Mouse (Mus musculus): ENCODE measurements at regions not wholly inside any gene's neighbourhood (a gene's known extent, or its start where the extent isn't known, plus 50 kb on each side); places are given as distances from the start of the nearest gene placed in this dataset.

DNA sequence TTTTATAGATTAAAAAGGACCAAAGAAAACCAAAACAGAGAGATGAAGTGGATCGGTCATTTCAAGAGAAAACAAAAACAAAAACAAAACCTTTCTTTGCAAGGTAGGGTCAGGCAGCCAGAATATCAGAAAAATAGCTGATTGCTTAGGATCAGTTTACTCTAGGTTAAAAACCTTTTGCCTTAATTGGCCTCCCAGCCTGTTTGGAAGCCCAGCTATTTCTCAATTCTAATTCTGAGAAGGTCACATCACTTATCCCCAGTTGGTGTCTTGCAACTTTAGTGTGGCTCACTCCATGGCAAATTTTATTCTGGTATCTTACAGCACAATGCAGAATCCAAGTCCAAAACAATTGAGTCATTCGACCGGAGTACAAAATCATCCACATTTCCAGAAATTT is 70.0 kb downstream of the 1190002N15Rik start:
- DNase-seq (ENCODE audit: low read depth, low spot score): no peak

DNA sequence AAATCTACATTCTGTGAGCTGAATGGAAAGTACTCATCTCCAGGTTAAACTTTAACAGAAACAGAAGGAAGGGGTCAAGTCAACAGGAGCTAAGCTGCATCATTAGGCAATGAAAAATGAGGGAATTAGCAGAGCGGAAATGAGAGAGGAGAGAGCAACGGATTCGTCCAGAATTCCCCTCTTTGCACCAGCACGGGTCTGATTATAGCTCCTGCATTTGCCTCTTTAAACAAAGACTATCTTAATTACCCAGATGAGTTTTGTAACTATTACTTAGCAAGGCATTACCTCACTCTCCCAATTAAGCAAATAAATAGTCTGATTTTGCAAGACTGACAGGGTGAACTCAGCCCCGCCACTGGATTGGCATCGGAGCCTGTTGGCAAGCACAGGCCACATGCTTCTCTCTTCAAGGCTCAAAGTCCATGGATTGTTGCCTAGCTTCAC is 81.8 kb downstream of the 1190002N15Rik start:
- no peak for DNase-seq (ENCODE audit: low read depth, low spot score)

DNA sequence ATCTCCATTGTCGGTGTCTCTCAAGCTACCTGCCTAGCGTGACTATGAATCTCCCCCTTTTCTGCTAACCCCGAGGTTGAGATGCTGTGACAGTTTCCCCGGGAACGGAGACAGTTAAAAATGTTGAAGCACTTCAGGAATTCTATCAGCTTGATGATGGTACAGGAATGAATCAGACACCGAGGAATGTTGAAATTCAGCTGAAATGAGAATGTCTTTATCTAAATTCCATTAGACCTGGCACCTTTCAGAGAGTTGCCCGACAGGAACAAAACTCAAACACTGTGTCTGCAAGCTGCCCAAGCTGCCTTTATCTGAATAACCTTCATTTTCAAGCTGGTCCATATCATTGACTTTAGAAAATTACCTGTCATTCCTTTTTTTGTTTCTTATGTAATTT is 82.4 kb downstream of the 1190002N15Rik start:
- no peak for DNase-seq (ENCODE audit: low read depth, low spot score)

DNA sequence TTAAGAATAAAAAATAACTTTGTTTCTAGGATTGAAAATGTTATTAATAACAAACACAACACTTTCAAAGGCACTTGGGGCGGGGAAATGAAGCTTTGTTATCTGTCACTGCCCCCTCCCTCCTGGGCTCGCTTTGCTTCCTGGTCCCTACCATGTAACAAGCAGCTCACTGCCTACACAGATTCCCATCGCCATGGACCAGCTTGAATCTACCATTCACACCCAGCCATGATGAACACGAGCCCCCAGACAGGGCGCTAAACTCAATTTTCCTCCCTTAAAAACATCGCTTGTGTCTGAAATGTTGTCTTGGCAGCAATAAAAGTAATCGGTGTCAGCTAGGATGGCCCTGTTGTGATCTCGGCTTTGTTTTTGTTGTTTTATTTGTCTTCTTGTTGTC is 88.0 kb downstream of the 1190002N15Rik start:
- no peak for DNase-seq (ENCODE audit: low read depth, low spot score)

DNA sequence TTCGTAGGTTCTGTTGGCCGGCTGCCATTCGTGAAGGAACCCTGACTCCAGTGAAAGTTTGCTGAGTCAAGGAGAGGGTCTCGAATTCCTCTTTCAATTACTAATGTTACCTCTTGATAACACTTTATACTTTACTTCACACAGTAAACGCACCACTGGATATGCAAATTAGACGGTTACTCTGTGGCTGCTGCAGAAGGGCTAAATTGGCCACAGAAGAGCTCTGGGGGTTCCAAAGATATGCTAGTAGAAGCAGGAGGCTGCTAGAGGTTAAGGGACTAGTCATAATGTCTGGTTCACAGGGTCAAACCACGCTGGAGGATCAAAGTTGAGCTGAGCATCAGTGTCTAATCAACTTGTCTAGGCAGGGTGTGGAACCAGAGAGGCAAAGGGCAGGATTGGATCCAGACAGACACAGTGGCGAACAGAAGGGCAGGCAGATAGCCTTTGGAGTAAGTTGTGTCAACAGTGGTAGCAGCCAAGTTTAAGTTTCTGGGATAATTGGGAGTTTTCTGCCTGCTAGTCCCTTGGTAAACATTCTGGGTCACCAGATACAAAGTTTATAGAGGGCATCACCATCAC is 91.6 kb downstream of the 1190002N15Rik start:
- no peak for DNase-seq (ENCODE audit: low read depth, low spot score)

DNA sequence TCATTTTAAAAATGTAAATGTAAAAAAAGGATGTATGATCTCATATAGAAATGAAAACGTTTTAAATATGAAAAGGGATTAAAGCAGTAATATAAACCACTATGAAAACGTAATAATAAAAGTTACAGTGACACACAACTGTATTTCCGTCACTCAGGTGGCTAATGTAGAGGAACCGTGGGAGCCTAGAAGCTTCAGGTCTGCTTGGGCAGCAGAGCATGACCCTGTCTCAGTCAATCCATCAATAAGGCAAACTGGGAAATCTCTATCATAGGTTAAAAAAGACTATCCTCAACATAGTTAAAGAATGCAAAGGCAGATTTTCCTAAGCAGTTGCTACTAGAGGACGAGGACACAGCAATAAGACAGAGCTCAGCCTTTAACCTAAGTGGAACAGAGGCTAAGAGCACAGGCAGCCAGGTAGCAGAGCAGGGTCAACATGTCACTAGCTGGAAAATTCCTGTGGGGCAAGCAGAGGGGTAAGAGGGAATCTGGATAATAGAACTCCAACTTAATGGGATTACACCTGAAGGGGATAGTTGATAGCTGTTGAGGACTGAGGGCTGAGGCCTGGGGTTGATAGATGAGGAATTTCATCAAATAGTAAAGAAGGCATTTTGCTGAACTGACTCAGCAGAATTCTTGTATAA is 93.6 kb downstream of the 1190002N15Rik start:
- DNase-seq (ENCODE audit: low read depth, low spot score): no peak

DNA sequence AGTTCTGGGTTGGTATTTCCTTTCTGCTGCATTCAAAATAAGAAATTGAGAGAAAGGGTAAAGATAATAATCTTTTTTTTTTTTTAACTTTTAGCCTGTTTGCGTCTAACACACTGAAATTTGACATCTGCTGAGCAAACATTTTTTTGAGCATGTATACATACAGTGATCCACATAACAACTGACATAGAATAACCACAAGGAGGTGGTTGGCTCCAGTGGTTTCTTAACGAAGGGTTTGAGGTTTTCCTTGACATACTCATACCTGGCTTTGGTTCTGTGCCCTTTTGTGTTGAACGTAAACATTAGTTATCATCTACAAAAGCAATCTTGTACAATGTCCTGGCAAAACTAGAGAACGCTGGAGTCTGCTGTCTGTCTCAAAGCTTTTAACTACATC is 96.5 kb downstream of the 1190002N15Rik start:
- DNase-seq (ENCODE audit: low read depth, low spot score): no peak

DNA sequence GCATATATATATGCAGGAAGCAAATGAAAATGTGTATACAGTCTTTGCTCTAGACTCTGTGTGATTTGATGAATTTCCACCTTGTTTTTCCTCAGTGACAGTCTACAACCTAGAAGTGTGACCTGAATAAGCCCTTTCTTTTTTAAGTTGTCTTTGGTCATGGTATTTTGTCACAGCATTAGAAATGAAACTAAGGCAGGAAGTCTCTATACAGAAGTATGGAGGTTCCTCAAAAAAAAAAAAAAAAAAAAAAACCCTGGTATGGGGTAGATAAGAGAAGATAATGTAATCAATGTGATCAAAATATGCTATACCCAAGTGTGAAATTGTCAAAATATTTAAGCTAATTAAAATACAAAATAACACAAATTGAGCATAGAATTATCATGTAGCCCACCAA is 104.4 kb downstream of the 1190002N15Rik start:
- no peak for DNase-seq (ENCODE audit: low read depth, low spot score)

DNA sequence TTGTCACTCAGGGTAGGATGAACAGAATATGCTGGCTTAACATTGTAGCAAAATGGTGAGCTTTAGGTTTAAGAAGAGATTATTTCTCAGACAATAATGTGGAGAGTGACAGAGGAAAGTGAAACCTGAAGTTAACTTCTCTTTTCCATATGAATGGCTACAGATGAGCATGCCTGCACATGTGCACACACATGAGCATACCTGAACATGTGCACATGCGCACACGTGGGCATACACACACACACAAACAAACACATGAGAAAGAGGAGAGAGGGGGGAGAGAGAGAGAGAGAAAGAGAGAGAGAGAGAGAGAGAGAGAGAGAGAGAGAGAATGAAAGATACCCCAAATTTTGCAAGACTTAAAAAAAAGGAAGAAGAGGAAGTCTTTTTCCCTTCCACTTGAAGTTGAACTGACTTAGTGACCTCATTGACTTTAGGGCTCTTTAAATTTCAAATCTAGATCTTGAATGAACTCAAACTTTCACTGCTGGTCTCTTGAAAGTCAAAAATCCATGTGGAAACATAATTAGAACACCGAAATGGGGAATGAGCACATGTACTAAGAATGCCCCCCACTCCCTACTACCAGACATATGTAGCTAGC is 105.6 kb downstream of the 1190002N15Rik start:
- DNase-seq (ENCODE audit: low read depth, low spot score): no peak

DNA sequence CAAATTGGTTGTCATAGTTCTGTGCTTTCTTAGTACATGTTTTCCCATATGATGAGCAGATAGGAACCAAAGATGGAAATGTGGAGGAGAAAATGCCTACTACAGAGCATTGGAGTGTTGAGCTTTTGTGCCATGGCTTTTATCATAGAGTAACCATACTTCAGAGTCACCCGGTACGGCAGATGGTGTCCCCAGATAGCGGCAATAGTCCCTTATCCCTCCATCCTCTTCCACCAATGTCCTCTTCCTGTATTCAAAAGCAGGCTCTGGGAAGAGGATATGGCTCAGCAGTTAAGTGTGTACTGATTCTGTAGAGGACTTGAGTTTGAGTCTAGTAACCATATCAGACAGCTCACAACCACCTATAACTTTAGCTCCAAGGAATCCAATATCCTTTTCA is 106.3 kb downstream of the 1190002N15Rik start:
- no peak for DNase-seq (ENCODE audit: low read depth, low spot score)

DNA sequence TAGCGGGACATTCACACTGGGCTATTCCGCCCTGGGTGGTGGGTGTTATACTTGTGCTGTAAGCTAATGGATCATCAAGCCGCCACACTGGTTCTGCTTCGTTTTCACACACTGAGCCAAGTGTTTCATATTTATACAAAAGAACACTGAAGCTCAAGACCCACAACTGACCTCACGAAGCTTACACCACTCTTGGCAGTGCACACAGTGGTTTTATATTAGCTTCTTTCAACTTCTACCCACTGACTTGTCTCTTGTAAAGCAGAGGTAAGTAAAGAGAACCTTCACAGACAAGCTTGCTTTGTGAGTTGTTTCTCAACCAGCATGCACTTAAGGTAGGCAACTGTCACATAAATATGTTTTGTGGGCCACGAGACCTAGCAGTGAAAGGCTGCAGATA is 106.9 kb downstream of the 1190002N15Rik start:
- no peak for DNase-seq (ENCODE audit: low read depth, low spot score)

DNA sequence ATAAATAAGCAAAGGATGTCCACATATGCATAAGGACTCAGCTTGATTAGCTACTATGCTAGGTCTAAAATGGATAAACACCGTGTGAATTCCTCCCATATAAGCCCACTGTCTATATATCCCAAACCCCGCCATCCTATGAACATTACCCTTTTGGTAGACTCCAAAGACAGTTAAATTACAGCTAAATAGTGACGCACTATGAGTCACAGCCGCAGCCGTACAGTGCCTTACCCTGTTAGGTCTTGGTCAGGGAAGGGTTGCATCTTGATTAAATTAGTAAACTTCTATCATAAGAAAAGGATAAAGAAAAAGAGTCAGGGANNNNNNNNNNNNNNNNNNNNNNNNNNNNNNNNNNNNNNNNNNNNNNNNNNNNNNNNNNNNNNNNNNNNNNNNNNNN is 111.1 kb downstream of the 1190002N15Rik start:
- DNase-seq (ENCODE audit: low read depth, low spot score): no peak

DNA sequence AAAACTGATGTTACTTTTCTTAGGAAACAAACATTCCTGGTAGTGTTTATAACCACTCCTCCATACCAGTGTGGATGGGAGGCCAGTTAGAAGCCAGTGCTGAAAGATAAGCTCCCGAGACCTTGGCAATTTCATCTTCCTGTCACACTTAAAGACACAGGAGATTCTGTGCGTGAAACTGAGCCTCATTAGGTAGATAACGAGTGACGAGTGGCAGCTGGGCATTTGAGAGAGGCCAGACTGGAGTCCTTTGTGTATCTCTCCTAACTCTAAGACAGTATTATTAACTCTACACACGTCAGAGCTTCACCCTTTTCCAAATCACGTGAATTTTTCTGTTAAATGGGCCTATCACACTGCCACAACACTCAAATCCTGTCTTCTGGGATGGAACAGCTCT is 112.1 kb downstream of the 1190002N15Rik start:
- no peak for DNase-seq (ENCODE audit: low read depth, low spot score)

DNA sequence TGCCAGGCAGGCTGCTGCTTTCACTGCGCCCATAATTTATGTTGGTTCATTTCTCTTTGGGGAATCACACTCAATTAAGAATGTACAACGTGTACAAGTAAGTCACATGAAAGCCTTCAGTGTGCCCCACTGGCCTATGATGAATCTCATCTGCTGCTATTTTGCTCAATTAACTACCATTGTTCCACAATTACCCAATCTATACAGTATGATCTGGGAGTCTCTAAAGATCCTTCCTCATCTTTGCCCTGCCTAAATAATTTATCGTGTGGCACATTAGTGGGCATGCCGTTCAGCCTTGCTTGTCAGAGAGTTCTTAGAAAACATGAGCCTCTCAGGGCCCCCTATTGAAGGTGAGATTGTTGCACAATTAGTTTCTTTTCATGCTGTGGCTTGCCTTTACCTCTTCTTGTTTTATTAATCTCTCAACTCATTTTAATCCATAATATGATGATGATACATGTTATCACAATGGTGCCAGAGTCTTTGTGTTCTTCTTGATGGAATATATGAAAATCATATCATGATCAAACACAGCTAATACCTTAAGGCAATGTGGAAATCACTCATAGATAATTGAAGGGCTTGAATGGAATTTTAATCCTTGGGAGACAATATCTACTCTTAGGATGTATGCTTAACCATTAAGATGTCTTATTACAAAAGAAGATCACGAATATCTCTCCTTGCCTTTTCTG is 113.3 kb downstream of the 1190002N15Rik start:
- no peak for DNase-seq (ENCODE audit: low read depth, low spot score)

DNA sequence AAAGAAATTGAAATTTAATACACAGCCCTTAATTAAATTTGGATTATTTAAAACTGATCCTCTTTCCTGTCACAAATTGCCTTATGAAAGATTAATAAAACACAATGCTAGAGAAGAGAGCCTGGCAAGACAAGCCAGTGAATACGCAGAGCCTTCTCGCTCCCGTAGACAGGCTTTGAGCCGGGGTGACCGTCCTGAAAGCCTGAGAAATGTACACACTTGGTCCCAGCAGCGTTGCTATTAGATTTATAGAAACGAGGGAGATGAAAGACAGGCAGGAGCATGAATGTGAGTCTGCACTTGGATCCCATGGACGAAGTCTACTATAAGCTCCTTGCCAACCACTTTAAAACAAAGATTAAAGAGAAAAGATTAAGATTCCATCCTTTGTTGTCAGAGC is 127.3 kb downstream of the 1190002N15Rik start:
- DNase-seq (ENCODE audit: low read depth, low spot score): no peak

DNA sequence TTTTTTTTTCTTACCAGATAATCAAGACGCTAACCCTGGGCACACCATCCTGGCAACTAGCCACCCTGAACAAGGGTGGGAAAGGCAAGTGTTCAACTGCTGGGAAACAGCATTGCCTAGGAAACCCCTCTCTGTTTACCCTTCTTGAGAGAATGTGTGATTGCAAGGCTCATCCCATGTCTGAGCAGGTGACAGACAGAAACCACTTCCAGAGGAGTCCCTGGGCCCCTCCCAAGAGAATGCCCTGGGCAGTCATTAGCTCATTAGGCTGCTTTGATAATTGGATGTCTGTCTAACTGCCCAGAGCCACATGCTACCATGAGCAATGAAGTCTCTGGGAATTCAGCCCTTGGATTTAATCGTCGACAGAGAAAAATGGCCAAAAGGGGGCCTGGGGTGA is 127.8 kb downstream of the 1190002N15Rik start:
- no peak for DNase-seq (ENCODE audit: low read depth, low spot score)

DNA sequence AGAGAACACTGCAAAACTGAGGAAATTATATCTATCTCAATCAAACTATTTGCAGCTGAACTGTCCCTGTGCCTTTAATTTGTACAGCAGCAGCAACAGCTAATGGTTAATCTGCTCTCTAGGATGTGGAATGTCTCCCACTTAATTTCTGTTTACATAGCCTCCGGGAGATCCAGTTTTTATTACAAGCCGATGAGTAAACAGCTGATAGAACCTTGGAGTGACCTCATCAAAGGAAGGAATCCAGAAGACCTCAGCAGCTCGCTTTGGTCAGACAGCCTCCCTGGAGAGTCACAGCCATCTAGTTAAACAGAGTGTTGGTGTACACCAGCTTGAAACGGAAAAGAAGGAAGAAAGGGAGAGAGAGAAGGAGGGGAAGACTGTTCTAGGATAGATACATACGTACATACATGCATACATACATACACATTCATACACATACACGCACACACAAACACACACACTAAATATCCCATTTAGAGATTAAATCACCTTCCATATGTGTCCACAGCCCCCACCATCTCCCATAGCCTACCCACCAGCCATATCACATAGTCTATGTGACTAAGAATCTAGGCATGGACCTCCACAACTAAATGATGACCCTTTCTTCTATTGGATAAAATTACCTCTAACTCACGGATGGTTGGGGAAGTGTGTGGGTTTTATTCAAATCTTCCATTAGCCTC is 129.1 kb downstream of the 1190002N15Rik start:
- DNase-seq (ENCODE audit: low read depth, low spot score): no peak

DNA sequence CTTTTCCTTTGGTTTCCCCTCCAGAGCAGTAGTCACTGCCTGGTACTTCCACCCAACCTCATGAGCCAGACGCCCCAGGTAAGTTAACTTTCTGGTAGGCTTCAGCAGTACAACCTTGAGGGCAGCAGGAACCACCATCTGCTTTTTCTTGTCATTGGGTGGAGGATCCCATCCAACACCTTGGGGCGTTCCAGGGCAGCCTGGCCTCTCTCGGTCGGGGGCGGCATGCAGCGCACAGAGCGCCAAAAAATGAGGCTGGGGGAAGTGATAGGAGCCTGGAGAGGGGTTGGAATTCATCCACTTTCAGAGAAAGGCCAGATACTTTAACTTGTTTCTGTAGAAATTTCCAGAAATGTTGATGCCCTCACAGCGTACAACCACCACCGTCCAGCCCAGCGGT is 130.2 kb downstream of the 1190002N15Rik start:
- DNase-seq (ENCODE audit: low read depth, low spot score): no peak

DNA sequence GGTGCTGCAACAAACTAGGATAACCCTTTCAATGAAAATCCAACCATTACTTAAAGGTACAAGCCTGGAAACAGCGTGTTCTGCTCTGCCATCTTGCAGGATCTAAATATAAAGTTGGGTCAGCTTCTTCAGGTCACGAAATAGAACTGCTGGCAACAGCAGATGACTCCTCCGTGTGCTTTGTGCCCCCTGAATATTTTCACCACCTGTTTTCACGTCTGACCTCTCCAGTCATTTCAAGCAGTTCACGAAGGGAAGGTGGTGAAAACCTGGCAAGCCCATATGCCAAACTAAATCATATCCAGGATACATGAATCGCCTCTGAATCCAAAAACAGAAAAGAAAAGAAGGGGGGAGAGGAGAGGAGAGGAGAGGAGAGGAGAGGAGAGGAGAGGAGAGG is 133.3 kb downstream of the 1190002N15Rik start:
- DNase-seq (ENCODE audit: low read depth, low spot score): no peak

DNA sequence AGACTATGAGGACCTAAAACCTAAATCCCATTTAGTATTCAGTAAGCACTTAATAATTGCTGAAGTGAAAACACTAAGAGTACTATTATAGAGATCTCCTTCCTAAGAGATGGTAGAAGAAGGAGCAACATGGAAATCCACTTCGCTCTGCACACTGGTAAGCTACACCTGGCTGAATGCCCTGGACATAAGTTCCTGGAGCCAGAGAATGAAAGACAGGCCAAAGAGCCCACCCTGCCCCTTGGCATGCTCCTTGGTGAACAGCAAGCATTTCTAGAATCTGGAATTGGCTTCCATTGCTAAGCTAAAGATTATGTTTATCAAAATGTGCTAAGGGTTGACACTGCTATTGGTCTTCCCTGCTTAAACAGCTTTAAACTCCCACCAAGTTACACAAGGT is 137.3 kb downstream of the 1190002N15Rik start:
- no peak for DNase-seq (ENCODE audit: low read depth, low spot score)

DNA sequence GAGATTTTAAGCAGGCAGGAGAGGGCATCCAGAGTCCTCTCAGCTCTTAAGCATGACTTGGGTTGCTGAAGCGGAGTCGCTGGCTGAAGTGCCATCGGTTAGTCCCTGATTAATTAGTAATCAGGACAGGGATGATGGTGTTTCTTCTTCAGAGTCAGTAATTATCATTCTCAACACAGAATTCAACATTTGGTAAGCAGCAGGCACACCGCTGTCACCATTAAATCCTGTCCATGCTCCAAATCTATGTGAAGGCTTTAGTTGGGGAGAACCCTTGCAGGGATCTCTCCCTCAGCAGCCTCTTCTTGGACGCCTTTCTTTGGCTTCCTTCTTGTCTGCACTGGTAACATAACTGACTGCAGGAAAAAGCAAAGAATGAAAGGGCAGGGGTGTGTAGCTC is 142.7 kb downstream of the 1190002N15Rik start:
- DNase-seq (ENCODE audit: low read depth, low spot score): no peak

DNA sequence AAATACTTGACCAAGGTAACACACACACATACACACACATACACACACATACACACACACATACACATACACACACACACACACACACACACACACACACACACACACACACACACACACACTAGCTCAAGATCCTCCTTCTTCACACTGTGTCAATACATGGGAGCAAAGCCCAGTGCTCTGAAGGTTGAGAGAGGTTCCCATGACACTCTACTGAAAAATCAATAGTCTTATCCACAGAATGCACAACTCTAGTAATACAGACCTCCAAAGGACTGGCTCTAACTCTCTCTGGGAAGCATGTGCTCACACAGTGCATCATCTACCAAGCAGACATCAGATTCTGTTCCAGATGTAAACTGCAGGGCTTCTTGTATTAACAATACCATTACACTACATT is 151.7 kb downstream of the 1190002N15Rik start:
- no peak for DNase-seq (ENCODE audit: low read depth, low spot score)

Data from ES-CJ7 (cell line).